Mouse (Mus musculus) layer of hippocampus, postnatal 10 days (tissue): ENCODE data around the gene Col26a1. TPM values are rescaled to one million over a fixed set of nuclear protein-coding genes. Genes with fewer than 3 reads are reported as not detected.

Source experiments
- DNase-seq, 2 experiments: peaks; one replicate each; pipeline ENCODE4 v3.0.0; 2021; ENCODE audit warnings: low spot score in 2 of 2
- long read RNA-seq: library from polyadenylated mRNA; stranded (forward); transcript quantifications from one replicate; pipeline ENCODE4 v2.0.0, GENCODE M21; 2023
- total RNA-seq, 2 experiments: library from RNA; stranded (reverse); gene quantifications; 2 replicates each; pipeline ENCODE4 v1.2.3; 2021

Gene Col26a1
- 10 to 100 TPM; 19.0 to 20.7 TPM for total RNA-seq
- long read RNA-seq, partial matches to known transcripts = 2 of 8 reads
- long read RNA-seq, other reads (novel, unspliced or antisense) = 3 of 8 reads

DNA sequence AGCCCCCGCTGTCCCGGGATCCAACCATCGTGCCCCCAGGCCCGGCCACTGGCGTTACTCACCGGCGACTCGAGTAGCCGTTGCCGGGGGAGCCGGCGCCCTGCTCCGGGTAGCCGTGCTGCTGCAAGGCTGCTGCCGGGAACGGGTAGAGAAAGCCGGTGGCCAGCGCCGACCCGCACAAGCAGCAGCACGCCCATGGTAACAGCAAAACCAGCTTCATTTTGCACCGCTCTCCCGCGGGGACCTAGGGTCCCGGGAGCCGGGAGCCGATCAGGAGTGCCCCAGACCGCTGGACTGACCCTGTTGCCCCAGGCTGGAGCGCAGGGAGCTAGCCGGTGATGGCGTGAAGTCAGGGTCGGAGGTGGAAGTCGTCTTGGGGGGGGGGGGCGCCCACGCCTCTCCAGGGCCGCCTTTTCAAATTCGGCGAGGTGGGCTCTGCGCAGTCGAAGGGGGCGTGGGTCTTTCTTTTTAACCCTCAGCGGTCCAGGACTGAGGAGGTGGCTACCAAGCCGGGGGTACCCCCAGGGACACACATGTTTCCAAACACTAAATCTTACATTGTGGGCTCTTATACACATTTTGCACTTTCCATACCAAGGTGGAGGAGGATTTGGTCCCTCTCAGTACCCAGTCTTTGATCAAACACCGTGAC lies at the start of gene Col26a1:
Col26a1 (minus strand) TSS at position 422 of the 652 bp plus-strand sequence.
- peak in 1 of 2 experiments; percentile 31 for DNase-seq

GRCm38 (mm10) chr5:136931896-136932295 lies 48.9 kb upstream of the Col26a1 start:
- no peak for DNase-seq

GRCm38 (mm10) chr5:136929073-136929472 lies 46.1 kb upstream of the Col26a1 start:
- DNase-seq = peak; percentile 90 to 94

GRCm38 (mm10) chr5:136923751-136924478 lies 40.9 kb upstream of the Col26a1 start:
- no peak for DNase-seq

DNA sequence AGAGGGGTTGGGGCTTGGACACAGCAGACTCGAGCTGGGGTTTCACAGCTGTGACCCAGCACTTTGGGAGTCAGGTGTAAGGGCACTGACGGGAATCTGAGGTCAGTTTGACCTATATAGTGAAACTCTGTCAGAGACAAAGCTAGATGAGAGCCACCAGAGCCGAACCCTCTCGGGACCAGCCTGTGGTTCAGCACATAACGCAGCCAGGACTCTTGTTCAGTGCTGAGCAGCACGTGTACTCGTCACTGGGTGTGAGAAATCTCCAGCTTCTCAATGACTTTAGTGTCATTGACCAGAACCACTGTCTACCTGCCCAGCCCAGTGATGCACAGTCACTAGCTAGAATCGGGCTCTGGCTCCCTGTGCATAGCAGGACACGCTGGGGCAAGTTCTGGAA lies 39.8 kb upstream of the Col26a1 start:
- no peak for DNase-seq

- peak; percentile 18 to 30 for DNase-seq
Measured at GRCm38 (mm10) chr5:136919546-136920301, 36.7 kb upstream of the Col26a1 start.

- DNase-seq = peak; percentile 77 to 78
Measured at GRCm38 (mm10) chr5:136918655-136919472, 35.9 kb upstream of the Col26a1 start.

GRCm38 (mm10) chr5:136917613-136918242 lies 34.7 kb upstream of the Col26a1 start:
- DNase-seq = no peak

GRCm38 (mm10) chr5:136914183-136914582 lies 31.2 kb upstream of the Col26a1 start:
- DNase-seq = no peak

DNA sequence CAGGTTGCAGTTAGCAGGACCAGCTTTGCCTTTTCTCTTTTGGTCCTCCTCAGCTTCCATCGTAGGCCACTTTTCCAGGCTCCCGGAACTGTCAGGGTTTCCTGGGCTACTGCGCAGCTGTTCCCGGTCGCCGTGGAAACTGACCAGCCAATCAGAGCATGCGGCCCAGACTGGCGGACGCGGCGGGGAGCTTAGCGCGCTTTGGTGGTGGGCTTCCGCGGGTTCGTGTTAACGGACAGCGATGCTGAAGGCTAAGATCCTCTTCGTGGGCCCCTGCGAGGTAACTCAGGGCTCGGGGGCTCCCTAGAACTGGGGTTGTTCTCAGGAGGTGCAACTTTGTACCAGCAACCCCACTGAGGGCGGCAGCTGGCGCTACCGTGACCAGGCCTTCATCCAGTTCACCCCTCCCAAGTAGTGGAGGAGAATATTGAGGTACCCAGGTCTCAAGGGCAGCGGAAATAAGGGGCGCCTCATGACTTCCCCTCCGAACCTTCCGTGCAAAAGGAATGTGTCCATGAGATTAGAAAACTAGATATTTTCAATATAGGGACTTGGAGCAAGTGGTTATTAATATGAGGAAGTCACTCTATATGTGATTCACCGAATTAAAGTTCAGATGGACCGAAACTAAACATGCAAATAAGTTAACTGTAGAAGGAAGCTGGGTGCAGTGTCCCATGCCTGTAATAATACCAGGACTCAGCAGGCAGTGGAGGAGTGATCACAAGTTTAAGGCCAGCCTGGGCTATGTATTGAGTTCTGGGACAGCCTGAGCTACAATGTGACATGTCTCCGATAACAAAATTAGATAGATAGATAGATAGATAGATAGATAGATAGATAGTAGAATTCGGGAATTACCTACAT lies 25.2 kb upstream of the Col26a1 start, which contains the start of gene Ift22:
Ift22 (plus strand) TSS at position 160 of the 867 bp plus-strand sequence.
- DNase-seq = peak; percentile 91 to 94

GRCm38 (mm10) chr5:136907587-136907986 lies 24.6 kb upstream of the Col26a1 start:
- no peak for DNase-seq

- no peak for DNase-seq
Measured at GRCm38 (mm10) chr5:136905630-136906029, 22.6 kb upstream of the Col26a1 start.

- DNase-seq = no peak
Measured at GRCm38 (mm10) chr5:136904621-136905020, 21.6 kb upstream of the Col26a1 start.

- no peak for DNase-seq
Measured at GRCm38 (mm10) chr5:136895529-136895963, 12.5 kb upstream of the Col26a1 start.

DNA sequence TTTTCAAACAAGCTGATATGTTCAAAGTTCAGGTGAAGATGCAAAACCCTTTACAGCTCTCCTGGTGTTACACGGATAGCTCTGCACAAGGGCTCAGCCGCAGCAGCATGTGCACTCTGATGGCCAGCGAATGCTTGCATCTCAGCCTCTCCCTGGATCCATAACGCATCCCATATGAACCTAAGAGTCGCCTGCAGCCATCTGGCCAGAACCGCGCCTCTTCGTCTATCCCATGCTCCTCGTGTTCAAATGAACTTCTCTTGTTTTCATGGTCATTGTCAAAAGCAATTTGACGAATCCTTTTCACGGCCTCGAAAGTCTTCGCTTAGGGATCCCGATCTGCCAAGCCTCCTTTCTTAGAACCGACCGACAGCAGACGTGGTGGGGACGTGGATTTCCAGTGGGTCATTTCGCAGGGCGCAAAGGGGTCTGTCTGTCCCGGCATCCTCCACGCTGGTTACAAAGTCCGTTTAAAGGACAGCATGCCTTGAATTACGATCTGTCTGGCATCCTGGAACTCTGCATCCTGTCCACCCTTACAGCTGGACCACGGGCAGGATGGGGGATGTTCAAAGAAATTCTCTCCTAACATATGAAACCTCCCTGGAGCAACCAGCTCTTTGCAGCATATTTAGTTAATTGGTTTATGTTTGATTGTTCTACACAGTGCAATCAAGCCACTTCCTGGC lies 12.0 kb upstream of the Col26a1 start:
- DNase-seq = no peak

DNA sequence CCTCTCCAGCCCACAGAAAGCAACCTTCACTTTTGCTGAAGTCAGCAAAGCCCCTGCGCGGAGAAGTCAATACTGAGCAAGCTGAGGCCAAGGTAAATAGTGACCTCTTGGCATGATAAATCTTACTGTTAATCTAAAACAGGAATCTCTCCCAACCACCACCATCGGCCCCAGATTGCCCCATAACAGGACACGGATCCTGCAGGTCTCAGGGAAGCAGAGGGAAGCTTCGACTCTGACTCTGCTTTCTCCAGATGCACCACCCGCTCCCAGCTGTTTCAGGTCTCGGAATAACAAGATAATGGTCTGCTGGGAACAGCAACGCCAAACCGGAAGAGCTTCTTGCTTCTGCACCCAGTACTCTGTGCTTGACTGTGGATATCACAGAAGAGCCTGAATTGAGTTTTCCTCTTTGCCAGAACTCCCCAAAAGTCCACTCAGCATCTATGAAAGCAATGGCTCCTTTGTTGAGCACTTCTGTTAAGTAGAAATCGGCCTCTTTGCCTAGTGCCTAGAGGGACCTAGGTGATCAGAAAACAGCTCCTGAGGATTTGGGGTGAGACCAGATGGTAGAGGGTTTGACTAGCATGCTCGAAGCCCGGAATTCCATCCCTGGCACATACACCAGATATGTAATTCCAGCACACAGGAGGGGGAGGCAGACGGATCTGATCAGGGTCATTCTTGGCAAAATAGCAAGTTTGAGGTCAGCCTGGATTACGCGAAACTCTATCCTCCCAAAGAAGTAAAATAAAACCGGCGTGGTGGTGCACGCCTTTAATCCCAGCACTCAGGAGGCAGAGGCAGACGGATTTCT lies 5.7 kb upstream of the Col26a1 start:
- no peak for DNase-seq

- DNase-seq = no peak
Measured at GRCm38 (mm10) chr5:136886957-136887356, 3.9 kb upstream of the Col26a1 start.
